Mouse (Mus musculus): ENCODE measurements around the gene Prr5l. TPM values are rescaled to one million over a fixed set of nuclear protein-coding genes. Genes with fewer than 3 reads are reported as not detected.

The Prr5l gene
- polyA plus RNA-seq, 2 experiments = 16.4 to 27.3 TPM

GRCm38 (mm10) chr2:101894126-101894525 lies 11.3 kb upstream of the Prr5l start:
- Histone ChIP-seq H3K4me2 (replicated peaks; ENCODE audit: low read depth, low read length, severe bottlenecking) (no peak overlapping the region), H3K4me1 (ENCODE audit: control insufficient read depth, insufficient read depth, low read length) (no peaks in the 10 kb centered on the region), H3K4me3 (replicated peaks; ENCODE audit: low read length) (no peak overlapping the region), H3K27ac (replicated peaks; ENCODE audit: low read depth, low read length) (no peak overlapping the region), H3K9ac (ENCODE audit: low read depth, low read length, severe bottlenecking) (no peak overlapping the region), H3K9me3 (ENCODE audit: control insufficient read depth, low read length) (no peaks in the 10 kb centered on the region), H3K27me3 (ENCODE audit: control insufficient read depth, insufficient read depth, low read length) (no peaks in the 10 kb centered on the region), H3K36me3 (ENCODE audit: control insufficient read depth, insufficient read depth, low read length) (peaks cover 11% of the 10 kb centered on the region; the same call in 1 of the 2 replicates)
- DNase-seq (ENCODE audit: low spot score) (no peak), ATAC-seq (ENCODE audit: low FRiP score, low read depth) (no peak)
- 90% methylated on average over 3 of the region's 3 CpGs for WGBS
- no peak for TF ChIP-seq POLR2A (IDR thresholded peaks at IDR 0.05; ENCODE audit: borderline replicate concordance, extremely low read depth, insufficient read depth, insufficient read length)

- TF ChIP-seq POLR2A (IDR thresholded peaks at IDR 0.05; ENCODE audit: borderline replicate concordance, extremely low read depth, insufficient read depth, insufficient read length) = no peak
- Histone ChIP-seq H3K4me1 (ENCODE audit: control insufficient read depth, insufficient read depth, low read length) (peaks cover 7% of the 10 kb centered on the region), H3K4me3 (replicated peaks; ENCODE audit: low read length) (no peak overlapping the region), H3K9ac (ENCODE audit: low read depth, low read length, severe bottlenecking) (no peak overlapping the region), H3K9me3 (ENCODE audit: control insufficient read depth, low read length) (no peaks in the 10 kb centered on the region), H3K27ac (replicated peaks; ENCODE audit: low read depth, low read length) (no peak overlapping the region), H3K4me2 (replicated peaks; ENCODE audit: low read depth, low read length, severe bottlenecking) (no peak overlapping the region), H3K27me3 (ENCODE audit: control insufficient read depth, insufficient read depth, low read length) (no peaks in the 10 kb centered on the region), H3K36me3 (ENCODE audit: control insufficient read depth, insufficient read depth, low read length) (peaks cover 9% of the 10 kb centered on the region; the same call in 1 of the 2 replicates)
- ATAC-seq (ENCODE audit: low FRiP score, low read depth) = no peak
- no peak for DNase-seq (ENCODE audit: low spot score)
- 52% methylated on average over 7 of the region's 7 CpGs for WGBS
Measured at GRCm38 (mm10) chr2:101891143-101891542, 8.3 kb upstream of the Prr5l start.

GRCm38 (mm10) chr2:101888886-101889285 lies 6.1 kb upstream of the Prr5l start:
- no peak overlapping the region for H3K4me3 ChIP-seq (replicated peaks; ENCODE audit: low read length)
- ATAC-seq (ENCODE audit: low FRiP score, low read depth) (no peak), DNase-seq (ENCODE audit: low spot score) (no peak)
- no peak for TF ChIP-seq POLR2A (IDR thresholded peaks at IDR 0.05; ENCODE audit: borderline replicate concordance, extremely low read depth, insufficient read depth, insufficient read length)
- peaks cover 7% of the 10 kb centered on the region for H3K4me1 ChIP-seq (ENCODE audit: control insufficient read depth, insufficient read depth, low read length)
- no peak overlapping the region for H3K9ac ChIP-seq (ENCODE audit: low read depth, low read length, severe bottlenecking)
- no peaks in the 10 kb centered on the region for H3K36me3 ChIP-seq (ENCODE audit: control insufficient read depth, insufficient read depth, low read length)
- 92% methylated on average over 8 of the region's 8 CpGs for WGBS
- H3K27ac ChIP-seq (replicated peaks; ENCODE audit: low read depth, low read length) = no peak overlapping the region
- H3K9me3 ChIP-seq (ENCODE audit: control insufficient read depth, low read length) = no peaks in the 10 kb centered on the region
- H3K27me3 ChIP-seq (ENCODE audit: control insufficient read depth, insufficient read depth, low read length) = no peaks in the 10 kb centered on the region
- H3K4me2 ChIP-seq (replicated peaks; ENCODE audit: low read depth, low read length, severe bottlenecking) = no peak overlapping the region

GRCm38 (mm10) chr2:101885768-101886438 lies 3.1 kb upstream of the Prr5l start, which contains the start of gene Commd9:
Commd9 (plus strand) TSS chr2:101886247.
- no peak within 1 kb of the TSS for H3K27ac ChIP-seq (replicated peaks; ENCODE audit: low read depth, low read length)

GRCm38 (mm10) chr2:101884286-101884685 lies 1.5 kb upstream of the Prr5l start:
- H3K27me3 ChIP-seq (ENCODE audit: control insufficient read depth, insufficient read depth, low read length) = no peaks in the 10 kb centered on the region
- no peak for ATAC-seq (ENCODE audit: low FRiP score, low read depth)
- DNase-seq (ENCODE audit: low spot score) = peak; percentile 23
- no peak for TF ChIP-seq POLR2A (IDR thresholded peaks at IDR 0.05; ENCODE audit: borderline replicate concordance, extremely low read depth, insufficient read depth, insufficient read length)
- no peak overlapping the region for H3K9ac ChIP-seq (ENCODE audit: low read depth, low read length, severe bottlenecking)
- H3K4me2 ChIP-seq (replicated peaks; ENCODE audit: low read depth, low read length, severe bottlenecking) = no peak overlapping the region
- H3K27ac ChIP-seq (replicated peaks; ENCODE audit: low read depth, low read length) = no peak overlapping the region
- no peak overlapping the region for H3K4me3 ChIP-seq (replicated peaks; ENCODE audit: low read length)
- peaks cover 7% of the 10 kb centered on the region for H3K4me1 ChIP-seq (ENCODE audit: control insufficient read depth, insufficient read depth, low read length)
- WGBS = 70% methylated on average over 2 of the region's 2 CpGs
- no peaks in the 10 kb centered on the region for H3K9me3 ChIP-seq (ENCODE audit: control insufficient read depth, low read length)
- H3K36me3 ChIP-seq (ENCODE audit: control insufficient read depth, insufficient read depth, low read length) = no peaks in the 10 kb centered on the region

More at GRCm38 (mm10) chr2:101885768-101886438, 3.1 kb upstream of the Prr5l start, which contains the start of gene Commd9:
- peak; percentile 97 for ATAC-seq (ENCODE audit: low FRiP score, low read depth)
- Histone ChIP-seq H3K9me3 (ENCODE audit: control insufficient read depth, low read length) (no peaks in the 10 kb centered on the region), H3K27me3 (ENCODE audit: control insufficient read depth, insufficient read depth, low read length) (no peaks in the 10 kb centered on the region), H3K36me3 (ENCODE audit: control insufficient read depth, insufficient read depth, low read length) (no peaks in the 10 kb centered on the region), H3K4me2 (replicated peaks; ENCODE audit: low read depth, low read length, severe bottlenecking) (peak within 1 kb of the TSS; percentile 66), H3K9ac (ENCODE audit: low read depth, low read length, severe bottlenecking) (peak within 1 kb of the TSS; percentile 59), H3K4me1 (ENCODE audit: control insufficient read depth, insufficient read depth, low read length) (peaks cover 7% of the 10 kb centered on the region), H3K4me3 (replicated peaks; ENCODE audit: low read length) (peak within 1 kb of the TSS; percentile 64)
- 12% methylated on average over 22 of the region's 22 CpGs for WGBS
- DNase-seq (ENCODE audit: low spot score) = peak; percentile 93
- no peak for TF ChIP-seq POLR2A (IDR thresholded peaks at IDR 0.05; ENCODE audit: borderline replicate concordance, extremely low read depth, insufficient read depth, insufficient read length)

Measured in limb, embryonic 14.5 days (tissue).